Mouse (Mus musculus) embryo, embryonic 9.5 days (tissue): ENCODE data around the gene Plppr3.

Experiments
- DNase-seq: peaks from one replicate; pipeline ENCODE4 v3.0.0-alpha.2; 2017; ENCODE audit errors: extremely low spot score

Plppr3 gene

GRCm38 (mm10) chr10:79865801-79866295, 8.6 kb downstream of the Plppr3 start:
- no peak for DNase-seq

- no peak for DNase-seq
Measured at GRCm38 (mm10) chr10:79865189-79865601, 9.2 kb downstream of the Plppr3 start.

DNA sequence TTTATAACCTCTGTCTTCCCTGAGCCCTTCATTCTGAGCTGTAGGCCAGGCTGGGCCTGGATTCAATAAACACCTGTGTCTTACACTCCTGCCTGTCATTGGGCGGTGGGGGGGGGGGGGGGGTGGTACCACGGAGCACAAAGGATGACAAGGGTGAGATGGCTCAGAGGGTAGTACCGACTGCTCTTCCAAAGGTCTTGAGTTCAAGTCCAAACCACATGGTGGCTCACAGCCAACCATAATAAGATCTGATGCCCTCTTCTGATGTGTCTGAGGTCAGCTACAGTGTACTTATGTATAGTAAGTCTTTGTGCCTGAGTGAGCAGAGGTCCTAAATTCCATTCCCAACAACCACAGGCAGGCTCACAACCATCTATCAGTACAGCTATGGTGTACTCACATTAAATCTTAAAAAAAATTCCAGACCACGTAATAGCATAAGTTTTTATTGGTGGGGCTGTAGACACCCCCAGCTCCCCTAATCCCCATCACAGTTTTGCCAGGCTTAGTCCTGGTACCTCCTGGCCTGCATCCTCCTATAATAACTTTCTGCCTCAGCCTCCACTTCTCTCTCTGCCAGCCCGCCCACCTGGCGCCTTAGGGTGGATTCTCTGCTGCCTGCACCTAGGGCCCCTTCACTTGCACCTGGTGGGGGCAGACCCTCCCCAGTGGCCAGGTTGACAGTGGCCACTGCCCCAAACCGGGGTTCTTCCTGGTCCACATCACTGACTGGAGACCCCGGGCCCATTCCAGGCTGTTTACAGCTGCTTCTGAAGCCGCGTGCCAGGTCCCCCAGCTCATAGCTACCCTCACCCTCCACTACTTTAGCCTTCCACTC, 9.9 kb downstream of the Plppr3 start:
- DNase-seq, result no peak

DNA sequence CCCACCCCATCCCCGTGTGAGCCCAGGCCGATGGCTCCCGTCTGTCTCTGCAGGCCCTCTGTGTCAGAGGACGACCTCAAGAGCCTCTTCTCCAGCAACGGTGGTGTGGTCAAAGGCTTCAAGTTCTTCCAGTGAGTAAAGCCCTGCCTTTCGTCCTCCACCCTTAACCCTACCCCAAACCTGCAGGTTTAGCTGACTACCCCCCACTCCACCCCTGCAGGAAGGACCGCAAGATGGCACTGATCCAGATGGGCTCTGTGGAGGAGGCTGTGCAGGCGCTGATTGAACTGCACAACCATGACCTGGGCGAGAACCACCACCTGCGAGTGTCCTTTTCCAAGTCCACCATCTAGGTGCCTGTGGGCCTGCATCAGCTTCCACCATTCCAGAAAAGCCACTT, 11.5 kb downstream of the Plppr3 start:
- no peak for DNase-seq

GRCm38 (mm10) chr10:79862049-79862788, 12.2 kb downstream of the Plppr3 start:
- no peak for DNase-seq

DNA sequence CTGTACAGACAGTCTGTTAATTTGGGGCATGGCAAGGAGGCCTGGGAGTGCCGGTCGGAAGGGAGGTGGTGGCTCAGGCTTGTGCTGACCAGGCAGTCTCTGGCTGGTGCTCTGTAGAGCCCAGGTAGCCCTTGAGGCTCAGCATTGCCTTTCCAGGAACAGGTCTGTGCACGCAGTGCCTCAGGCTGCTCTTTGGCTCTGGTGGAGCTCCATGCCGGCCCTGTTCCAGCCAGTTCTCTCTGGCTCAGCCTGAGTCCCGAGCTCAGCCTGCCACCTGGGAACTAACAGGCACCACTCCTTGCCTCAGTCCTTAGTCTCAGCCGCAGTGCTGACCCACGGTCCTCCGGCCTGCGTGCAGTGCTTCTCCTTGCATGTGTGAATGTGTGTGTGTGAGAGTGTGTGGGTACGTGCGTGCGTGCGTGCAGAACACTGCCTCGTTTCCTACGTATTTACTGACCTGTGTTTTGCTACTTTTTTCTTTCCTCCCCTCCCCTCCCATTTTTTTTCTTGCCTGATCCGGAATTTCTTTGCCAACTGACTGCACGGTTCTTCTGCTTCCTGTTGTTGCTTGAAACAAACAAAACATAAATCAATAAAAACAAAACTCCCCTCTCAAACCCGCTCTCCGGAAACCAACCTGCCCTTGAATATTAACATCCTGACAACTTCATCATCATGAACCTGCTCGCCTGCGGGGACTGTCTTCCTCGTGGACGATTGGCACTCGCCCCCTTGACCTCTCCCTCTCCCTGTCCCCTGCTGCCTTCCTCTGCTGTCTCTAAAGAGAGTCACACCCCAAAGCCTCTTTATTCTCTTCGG, 13.0 kb downstream of the Plppr3 start:
- DNase-seq, result no peak

DNA sequence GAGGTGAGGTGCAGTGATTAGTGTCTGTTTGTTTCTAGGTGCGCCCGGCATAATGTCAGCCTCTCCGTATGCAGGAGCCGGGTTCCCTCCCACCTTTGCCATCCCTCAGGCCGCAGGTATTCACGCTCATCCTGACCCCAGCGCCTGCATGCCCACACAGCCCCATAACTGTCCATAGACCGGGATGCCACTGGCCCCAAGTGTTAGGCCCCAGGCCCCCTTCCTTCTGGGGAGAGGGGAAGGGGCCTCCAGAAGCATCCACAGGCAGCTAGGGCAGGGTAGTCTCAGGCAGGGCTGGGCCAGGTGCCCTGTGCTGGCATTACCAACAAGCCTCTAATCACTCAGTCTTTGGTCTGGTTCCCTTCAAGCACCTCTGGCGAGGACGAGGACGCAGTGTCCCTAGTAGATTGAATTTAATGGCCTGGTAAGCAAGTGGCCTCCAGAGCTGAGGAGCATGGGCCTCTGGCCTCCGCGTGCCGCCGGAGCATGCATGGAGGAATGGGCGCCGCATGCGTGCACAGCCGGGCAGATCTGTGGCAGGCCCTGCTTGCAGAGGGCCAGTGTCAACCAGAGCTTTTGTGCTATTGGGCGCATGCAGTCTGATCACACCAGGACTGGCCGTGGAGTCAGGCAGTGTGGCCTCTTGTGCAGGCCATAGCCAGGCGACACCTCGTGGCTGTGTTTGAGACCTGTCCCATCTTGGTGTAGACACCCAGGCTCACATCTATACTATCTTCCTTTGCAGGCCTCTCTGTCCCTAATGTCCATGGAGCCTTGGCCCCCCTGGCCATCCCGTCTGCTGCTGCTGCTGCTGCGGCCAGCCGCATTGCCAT, 14.1 kb downstream of the Plppr3 start:
- DNase-seq, result no peak

GRCm38 (mm10) chr10:79859116-79859515, 15.3 kb downstream of the Plppr3 start:
- no peak for DNase-seq

- no peak for DNase-seq
Measured at GRCm38 (mm10) chr10:79858416-79859074, 15.9 kb downstream of the Plppr3 start.

DNA sequence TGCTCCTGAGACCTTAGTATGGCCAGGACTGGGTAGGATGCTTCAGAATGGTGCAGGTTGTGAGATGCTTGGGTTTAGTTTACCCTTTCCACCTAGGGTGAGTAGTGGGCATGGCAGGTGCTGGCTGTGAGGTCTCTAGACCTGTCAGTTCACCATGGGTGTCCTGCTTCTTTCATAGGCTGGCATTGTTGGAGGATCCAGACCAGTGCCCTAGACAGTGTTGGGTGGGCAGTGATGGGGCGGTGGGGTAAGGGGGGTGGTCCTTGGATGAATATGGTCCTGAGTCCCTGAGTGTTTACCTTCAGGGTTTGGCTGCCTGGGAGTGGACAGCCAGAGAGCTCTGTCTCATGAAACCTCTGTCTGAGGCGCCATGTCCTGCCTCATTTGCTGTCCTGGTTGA, 16.5 kb downstream of the Plppr3 start:
- no peak for DNase-seq

GRCm38 (mm10) chr10:79857452-79857811, 17.0 kb downstream of the Plppr3 start:
- no peak for DNase-seq

GRCm38 (mm10) chr10:79856704-79857451, 17.6 kb downstream of the Plppr3 start:
- no peak for DNase-seq

DNA sequence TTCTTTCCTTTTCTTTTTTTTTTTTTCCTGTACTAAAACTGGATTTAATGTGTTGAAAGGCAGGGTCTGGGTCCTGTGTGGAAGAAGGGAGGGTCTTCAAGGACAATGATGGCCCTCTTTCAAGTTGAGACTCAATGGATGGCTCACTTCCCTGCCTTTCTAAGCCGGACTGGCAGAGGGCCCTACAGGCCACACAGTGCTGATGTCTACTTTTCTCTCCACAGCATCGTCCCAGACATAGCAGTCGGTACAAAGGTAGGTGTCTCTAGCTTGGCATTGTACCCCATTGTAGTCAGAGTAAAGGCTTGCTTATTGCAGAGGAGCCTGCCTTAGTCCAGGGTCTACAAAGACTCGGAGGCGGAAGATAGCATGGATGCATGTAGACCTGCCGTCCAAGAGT, 18.2 kb downstream of the Plppr3 start:
- DNase-seq, result no peak

- DNase-seq, result no peak
Measured at GRCm38 (mm10) chr10:79855558-79856184, 18.8 kb downstream of the Plppr3 start.

DNA sequence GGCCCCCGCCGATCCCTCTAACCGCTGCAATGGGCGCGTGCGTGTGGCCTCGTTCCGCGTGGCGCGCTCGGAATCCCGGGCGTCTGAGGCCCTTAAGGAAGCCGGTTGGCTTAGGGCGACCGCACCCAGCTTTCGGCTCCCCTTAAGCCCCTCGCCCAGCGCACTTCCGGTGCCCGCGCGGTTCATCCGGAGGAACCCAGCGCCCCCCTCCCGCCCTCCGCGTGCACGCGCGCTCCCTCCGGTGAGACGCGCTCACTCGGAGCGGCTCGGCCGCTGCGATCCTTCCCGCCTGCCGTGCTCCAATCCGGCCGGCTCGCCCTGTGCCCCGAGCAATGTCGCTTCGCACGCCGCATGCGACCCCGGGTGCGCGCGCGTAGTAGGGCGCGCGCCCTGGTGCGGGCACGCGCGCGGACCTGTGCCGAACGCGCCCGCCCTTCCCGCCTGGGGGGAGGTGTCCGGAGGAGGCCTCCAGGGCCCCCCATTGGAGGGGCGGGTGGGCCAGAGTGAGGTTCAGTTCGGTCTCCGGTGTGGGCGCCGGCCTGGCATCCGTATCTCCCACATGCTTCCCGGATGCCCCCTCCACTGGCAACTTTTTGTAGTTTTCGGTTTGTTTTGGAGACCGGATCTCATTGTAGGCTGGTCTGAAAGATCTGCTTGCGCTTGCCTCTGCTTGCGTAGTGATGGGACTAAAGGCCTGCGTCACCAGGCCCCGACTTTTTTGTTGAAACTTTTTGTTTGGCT, 19.5 kb downstream of the Plppr3 start:
- peak; percentile 83 for DNase-seq

- peak; percentile 100 for DNase-seq
Measured at GRCm38 (mm10) chr10:79853860-79854795, 20.3 kb downstream of the Plppr3 start, which contains the start of gene Ptbp1. Gene Ptbp1 (plus strand): TSS chr10:79854427.

- DNase-seq, result peak; percentile 83
Measured at GRCm38 (mm10) chr10:79853392-79853791, 21.0 kb downstream of the Plppr3 start.

GRCm38 (mm10) chr10:79852827-79853226, 21.6 kb downstream of the Plppr3 start:
- no peak for DNase-seq
